8 mouse cellular contexts compared by ENCODE assay signal in genomic region chr9:99062544-99062943, GRCm38 (mm10). TPM values are rescaled to one million over a fixed set of nuclear protein-coding genes. Genes with fewer than 3 reads are reported as not detected.
DNase-seq lines count a peak whose midpoint lies in the region; ATAC-seq lines count a peak whose summit lies in the region.

No protein-coding gene starts in this region.

- H3K9ac ChIP-seq in embryonic facial prominence, embryonic 15.5 days, result no peak overlapping the region
- no peak overlapping the region for H3K9ac ChIP-seq in stomach, embryonic 15.5 days

- no peak overlapping the region for H3K4me3 ChIP-seq in embryonic facial prominence, embryonic 15.5 days (replicated peaks)
- H3K4me3 ChIP-seq in stomach, embryonic 15.5 days (replicated peaks), result no peak overlapping the region

- ATAC-seq in embryonic facial prominence, embryonic 15.5 days (ENCODE audit: insufficient number of reproducible peaks, low FRiP score, low TSS enrichment, low read depth), result 0 out of 2 replicates have a peak, but pooled peaks have one; percentile 10
- ATAC-seq in stomach, embryonic 15.5 days (ENCODE audit: insufficient read depth, low FRiP score, low read depth), result peak; percentile 22; the same call in 1 of the 2 replicates

- H3K36me3 ChIP-seq in embryonic facial prominence, embryonic 15.5 days, result no peaks in the 10 kb centered on the region
- no peaks in the 10 kb centered on the region for H3K36me3 ChIP-seq in stomach, embryonic 15.5 days

- no peaks in the 10 kb centered on the region for H3K9me3 ChIP-seq in embryonic facial prominence, embryonic 15.5 days (replicated peaks)
- no peaks in the 10 kb centered on the region for H3K9me3 ChIP-seq in stomach, embryonic 15.5 days

- DNase-seq in A20 (ENCODE audit: low read depth, low spot score) (peak; percentile 78), liver (peak; percentile 82)
- DNase-seq in adrenal gland, postnatal 36 days, result peak; percentile 80 to 86
- DNase-seq in heart, adult 8-10 months (ENCODE audit: low spot score), result peak; percentile 53
- DNase-seq in kidney, adult 9 months, result peak; percentile 79
- peak; percentile 48 to 65 for DNase-seq in natural killer cell, adult 2 months (ENCODE audit: low spot score in 2 of 2)

- no peak overlapping the region for H3K4me2 ChIP-seq in embryonic facial prominence, embryonic 15.5 days (replicated peaks)
- H3K4me2 ChIP-seq in stomach, embryonic 15.5 days, result no peak overlapping the region

- 38% methylated on average over 7 of the region's 7 CpGs for whole genome bisulfite sequencing in embryonic facial prominence, embryonic 15.5 days
- WGBS in stomach, embryonic 15.5 days, result 42% methylated on average over 7 of the region's 7 CpGs

- no peak overlapping the region for H3K27ac ChIP-seq in embryonic facial prominence, embryonic 15.5 days (replicated peaks)
- H3K27ac ChIP-seq in stomach, embryonic 15.5 days, result no peak overlapping the region

- H3K4me1 ChIP-seq in embryonic facial prominence, embryonic 15.5 days, result no peaks in the 10 kb centered on the region
- no peaks in the 10 kb centered on the region for H3K4me1 ChIP-seq in stomach, embryonic 15.5 days

- no peaks in the 10 kb centered on the region for H3K27me3 ChIP-seq in embryonic facial prominence, embryonic 15.5 days
- H3K27me3 ChIP-seq in stomach, embryonic 15.5 days (replicated peaks), result no peaks in the 10 kb centered on the region

RNA-seq across cellular contexts. Expression of gene Gm1123, which starts 27.0 kb away (rescaled TPM):
- not detected for total RNA-seq in adrenal gland, postnatal 36 days (2021)
- polyA plus RNA-seq in embryonic facial prominence, embryonic 15.5 days (2015; fragmentation: Nextera tagmentation; extraction: Ambion mirVana), result not detected in 2 replicates
- total RNA-seq in heart, adult 8-10 months (2022), result not detected
- 2.2 and 2.9 TPM in 2 replicates for polyA plus RNA-seq in stomach, embryonic 15.5 days (2015; fragmentation: Nextera tagmentation; extraction: Ambion mirVana)
